ENCODE assay signal across 17 mouse cellular contexts in the genomic region with DNA sequence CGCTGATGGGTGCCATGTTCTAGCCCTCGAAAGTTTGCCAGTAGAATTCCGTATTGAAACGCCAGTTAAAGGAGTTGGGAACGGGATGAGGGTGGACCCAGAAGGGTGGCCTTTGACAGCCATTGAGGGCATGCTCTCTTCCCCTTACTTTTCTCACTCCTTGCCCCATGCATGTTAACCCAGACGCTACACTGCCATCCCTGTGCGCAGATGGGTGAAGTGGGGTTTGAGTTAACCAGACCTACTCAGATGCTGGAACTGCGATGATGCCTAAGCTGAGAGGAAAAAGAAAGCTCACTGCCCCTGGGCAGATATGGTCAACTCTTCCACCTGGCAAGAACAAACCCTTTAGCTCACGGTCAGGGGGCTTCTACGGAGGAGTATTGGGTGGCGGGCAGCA. TPM values are rescaled to one million over a fixed set of nuclear protein-coding genes. Genes with fewer than 3 reads are reported as not detected.
DNase-seq lines count a peak whose midpoint lies in the region; ATAC-seq and TF ChIP-seq lines count a peak whose summit lies in the region.
"Had no signal": no experiment of that assay in that cellular context is flagged by ENCODE, and none has a peak within 500 bp of the region (broad histone marks: within the 10 kb centered on the region; RNA-seq: fewer than 3 reads in every experiment).

No protein-coding gene starts in this region.

- peaks cover 56% of the 10 kb centered on the region for H3K27me3 ChIP-seq in hindbrain, postnatal 0 days (ENCODE audit: insufficient read depth, low read length)
- peaks cover 62% of the 10 kb centered on the region for H3K27me3 ChIP-seq in midbrain, embryonic 14.5 days (ENCODE audit: control insufficient read depth, insufficient read depth, low read length)
- H3K27me3 ChIP-seq in liver, postnatal 0 days (ENCODE audit: insufficient read depth, low read length): peaks cover 95% of the 10 kb centered on the region

- H3K9ac ChIP-seq in hindbrain, postnatal 0 days (replicated peaks; ENCODE audit: low read length): no peak overlapping the region
- H3K9ac ChIP-seq in midbrain, embryonic 14.5 days (replicated peaks; ENCODE audit: low read length): peak overlapping the region; percentile 24; the same call in 1 of the 2 replicates
- H3K9ac ChIP-seq in liver, postnatal 0 days (replicated peaks): no peak overlapping the region
- H3K9ac ChIP-seq: lung, embryonic 14.5 days had no signal

- peak overlapping the region; percentile 40 for H3K4me3 ChIP-seq in hindbrain, postnatal 0 days (ENCODE audit: low read length)
- peak overlapping the region; percentile 46 for H3K4me3 ChIP-seq in midbrain, embryonic 14.5 days (replicated peaks; ENCODE audit: low read depth, low read length)
- no peak overlapping the region for H3K4me3 ChIP-seq in liver, postnatal 0 days (ENCODE audit: low read depth, low read length)
- H3K4me3 ChIP-seq: erythroblast, embryonic 14.5 days had no signal

- peaks cover 3% of the 10 kb centered on the region; the same call in 1 of the 2 replicates for H3K4me1 ChIP-seq in hindbrain, postnatal 0 days (ENCODE audit: insufficient read depth, low read length)
- peaks cover 30% of the 10 kb centered on the region for H3K4me1 ChIP-seq in midbrain, embryonic 14.5 days (ENCODE audit: control insufficient read depth, insufficient read depth, low read length)
- H3K4me1 ChIP-seq in liver, postnatal 0 days (ENCODE audit: insufficient read depth): peaks cover 3% of the 10 kb centered on the region; the same call in 1 of the 2 replicates

- DNase-seq in kidney, adult 18-20 months: peak; percentile 7
- no peak for DNase-seq in kidney, adult 8-10 months
- DNase-seq in hindbrain, postnatal 0 days (ENCODE audit: low spot score): no peak
- DNase-seq in midbrain, embryonic 14.5 days: peak; percentile 40
- DNase-seq in liver, postnatal 0 days: no peak
- DNase-seq in left cerebral cortex, postnatal 14 days (ENCODE audit: low spot score in 2 of 2): no peak
- no peak for DNase-seq in gastrocnemius, postnatal 4 days (ENCODE audit: low spot score in 2 of 2)
- DNase-seq in testis, postnatal 10 days (ENCODE audit: low spot score): no peak
- DNase-seq: cerebellum, adult 9-11 months; heart, postnatal 36 days; kidney, adult 2 months; lung, embryonic 14.5 days; right cerebral cortex, adult 18-20 months; thymus, adult 2 months had no signal

- no peak for TF ChIP-seq CTCF in hindbrain, postnatal 0 days (IDR thresholded peaks at IDR 0.05; ENCODE audit: low read depth)
- TF ChIP-seq CTCF in liver, postnatal 0 days (IDR thresholded peaks at IDR 0.05; ENCODE audit: low read depth): no peak

- H3K9me3 ChIP-seq in hindbrain, postnatal 0 days (ENCODE audit: low read length): no peaks in the 10 kb centered on the region
- no peaks in the 10 kb centered on the region for H3K9me3 ChIP-seq in midbrain, embryonic 14.5 days (ENCODE audit: control insufficient read depth, low read length)
- no peaks in the 10 kb centered on the region for H3K9me3 ChIP-seq in liver, postnatal 0 days (ENCODE audit: low read length)

- 6% methylated on average over 11 of the region's 11 CpGs for WGBS in hindbrain, postnatal 0 days
- 2% methylated on average over 11 of the region's 11 CpGs for WGBS in midbrain, embryonic 14.5 days
- 6% methylated on average over 11 of the region's 11 CpGs for WGBS in liver, postnatal 0 days (ENCODE audit: insufficient replicate concordance)

- H3K36me3 ChIP-seq in hindbrain, postnatal 0 days (ENCODE audit: insufficient read depth, low read length): no peaks in the 10 kb centered on the region
- H3K36me3 ChIP-seq in midbrain, embryonic 14.5 days (ENCODE audit: control insufficient read depth, insufficient read depth, low read length): no peaks in the 10 kb centered on the region
- H3K36me3 ChIP-seq in liver, postnatal 0 days (replicated peaks; ENCODE audit: insufficient read depth, low read length): no peaks in the 10 kb centered on the region

- no peak overlapping the region for H3K27ac ChIP-seq in hindbrain, postnatal 0 days
- H3K27ac ChIP-seq in midbrain, embryonic 14.5 days (replicated peaks; ENCODE audit: low read depth, low read length): peak overlapping the region; percentile 75
- no peak overlapping the region for H3K27ac ChIP-seq in liver, postnatal 0 days (ENCODE audit: low read depth)

- H3K4me2 ChIP-seq in hindbrain, postnatal 0 days (ENCODE audit: low read depth, low read length): peak overlapping the region; percentile 60
- peak overlapping the region; percentile 84 for H3K4me2 ChIP-seq in midbrain, embryonic 14.5 days (ENCODE audit: low read length)
- no peak overlapping the region for H3K4me2 ChIP-seq in liver, postnatal 0 days (ENCODE audit: low read depth, low read length)

- ATAC-seq in hindbrain, postnatal 0 days: no peak
- ATAC-seq in midbrain, embryonic 14.5 days (ENCODE audit: low FRiP score, low TSS enrichment): no peak
- no peak for ATAC-seq in liver, postnatal 0 days
- ATAC-seq: activated CD4-positive, CD25-positive, alpha-beta regulatory T cell, adult 4 months had no signal

- no peak for TF ChIP-seq EP300 in liver, postnatal 0 days (IDR thresholded peaks at IDR 0.05; ENCODE audit: low read depth)

- intact Hi-C loops in left cerebral cortex, postnatal 14 days (cut with DNase I): loop anchor here (2.0 to 5.0 kb wide), 2 partner anchors 832 to 1483 kb away; no protein-coding TSS in a partner anchor

RNA-seq across cellular contexts. Expression of a gene that starts 6.1 kb away (rescaled TPM):
- total RNA-seq in hindbrain, postnatal 0 days (2014; rRNA removed): 123 and 142 TPM in 2 replicates
- 11.5 and 13.0 TPM in 2 replicates for polyA plus RNA-seq in hindbrain, postnatal 0 days (2015; fragmentation: Nextera tagmentation; extraction: Ambion mirVana)
- 34.0 and 43.4 TPM in 2 replicates for polyA plus RNA-seq in midbrain, embryonic 14.5 days (2014; fragmentation: Nextera tagmentation; extraction: Ambion mirVana)
- polyA plus RNA-seq in liver, postnatal 0 days (2015; fragmentation: Nextera tagmentation; extraction: Ambion mirVana): 0.05 TPM in 1 of 2 replicates, not detected in the other
- total RNA-seq in left cerebral cortex, postnatal 14 days (2021): under 1 TPM; 0.68 to 0.70 TPM
- 10 to 100 TPM; 45.8 to 50.1 TPM for total RNA-seq in gastrocnemius, postnatal 4 days (2021)
- total RNA-seq: MEL had no signal
- polyA plus RNA-seq: activated CD4-positive, CD25-positive, alpha-beta regulatory T cell, adult 4 months; erythroblast, embryonic 14.5 days had no signal

Comparison
In these comparisons a context has a peak if more than half of its experiments do, and no peak if none do; other contexts are left out.
1. DNase-seq: peak in kidney, adult 18-20 months (single experiment) and midbrain, embryonic 14.5 days (single experiment); none in kidney, adult 8-10 months (0 of 2), hindbrain, postnatal 0 days (single experiment), liver, postnatal 0 days (single experiment), left cerebral cortex, postnatal 14 days (0 of 2), gastrocnemius, postnatal 4 days (0 of 2) and testis, postnatal 10 days (single experiment).
2. RNA of a gene that starts 6.1 kb away (total RNA-seq): 123 to 142 TPM in hindbrain, postnatal 0 days and 45.8 to 50.1 TPM in gastrocnemius, postnatal 4 days; 0.68 to 0.70 TPM in left cerebral cortex, postnatal 14 days; every median in the first group is over 10 times any median in the second.